In genomic region chr1:182573856-182574665, GRCm38 (mm10) we compare ENCODE assay signal across 11 mouse cellular contexts. TPM values are rescaled to one million over a fixed set of nuclear protein-coding genes. Genes with fewer than 3 reads are reported as not detected.
DNase-seq lines count a peak whose midpoint lies in the region; ATAC-seq and TF ChIP-seq lines count a peak whose summit lies in the region.
"Had no signal": no experiment of that assay in that cellular context is flagged by ENCODE, and none has a peak within 500 bp of the region (broad histone marks: within the 10 kb centered on the region; RNA-seq: fewer than 3 reads in every experiment).

No protein-coding gene starts in this region.

- no peak overlapping the region for H3K4me2 ChIP-seq in lung, embryonic 15.5 days
- 0 out of 2 replicates have a peak overlapping the region, but pooled peaks have one; percentile 18 for H3K4me2 ChIP-seq in forebrain, embryonic 11.5 days (ENCODE audit: low read depth, low read length, severe bottlenecking)
- H3K4me2 ChIP-seq in hindbrain, postnatal 0 days (ENCODE audit: low read depth, low read length) = no peak overlapping the region
- H3K4me2 ChIP-seq in neural tube, embryonic 11.5 days (ENCODE audit: low read depth) = no peak overlapping the region
- H3K4me2 ChIP-seq in heart, embryonic 12.5 days = no peak overlapping the region

- no peaks in the 10 kb centered on the region for H3K36me3 ChIP-seq in lung, embryonic 15.5 days
- H3K36me3 ChIP-seq in forebrain, embryonic 11.5 days (ENCODE audit: control insufficient read depth, insufficient read depth, low read length) = no peaks in the 10 kb centered on the region
- H3K36me3 ChIP-seq in hindbrain, postnatal 0 days (ENCODE audit: insufficient read depth, low read length) = no peaks in the 10 kb centered on the region
- H3K36me3 ChIP-seq in neural tube, embryonic 11.5 days (ENCODE audit: control insufficient read depth, insufficient read depth, low read length) = no peaks in the 10 kb centered on the region
- H3K36me3 ChIP-seq in heart, embryonic 12.5 days = no peaks in the 10 kb centered on the region

- H3K27me3 ChIP-seq in lung, embryonic 15.5 days = no peaks in the 10 kb centered on the region
- peaks cover 35% of the 10 kb centered on the region for H3K27me3 ChIP-seq in forebrain, embryonic 11.5 days (ENCODE audit: control insufficient read depth, insufficient read depth, low read length)
- no peaks in the 10 kb centered on the region for H3K27me3 ChIP-seq in hindbrain, postnatal 0 days (ENCODE audit: insufficient read depth, low read length)
- H3K27me3 ChIP-seq in neural tube, embryonic 11.5 days (ENCODE audit: control insufficient read depth, insufficient read depth, low read length) = no peaks in the 10 kb centered on the region
- H3K27me3 ChIP-seq in heart, embryonic 12.5 days (replicated peaks) = no peaks in the 10 kb centered on the region
- H3K27me3 ChIP-seq: Patski had no signal

- no peak for TF ChIP-seq CTCF in lung, adult 2 months (IDR thresholded peaks at IDR 0.05; ENCODE audit: insufficient read depth, low read length)
- TF ChIP-seq CTCF in hindbrain, postnatal 0 days (IDR thresholded peaks at IDR 0.05; ENCODE audit: low read depth) = no peak

- H3K9me3 ChIP-seq in lung, embryonic 15.5 days = no peaks in the 10 kb centered on the region
- no peaks in the 10 kb centered on the region for H3K9me3 ChIP-seq in forebrain, embryonic 11.5 days (ENCODE audit: control insufficient read depth, low read length)
- no peaks in the 10 kb centered on the region for H3K9me3 ChIP-seq in hindbrain, postnatal 0 days (ENCODE audit: low read length)
- no peaks in the 10 kb centered on the region for H3K9me3 ChIP-seq in neural tube, embryonic 11.5 days (ENCODE audit: control insufficient read depth, low read length)
- H3K9me3 ChIP-seq in heart, embryonic 12.5 days (replicated peaks) = no peaks in the 10 kb centered on the region

- DNase-seq in lung, adult 2 months = no peak
- DNase-seq in forebrain, embryonic 11.5 days (ENCODE audit: low spot score) = peak; percentile 80
- peak; percentile 50 for DNase-seq in hindbrain, postnatal 0 days (ENCODE audit: low spot score)
- peak; percentile 32 for DNase-seq in neural tube, embryonic 11.5 days (ENCODE audit: low spot score)
- no peak for DNase-seq in kidney, adult 8-10 months
- DNase-seq in adrenal gland, postnatal 25 days = no peak
- DNase-seq: liver had no signal

- H3K27ac ChIP-seq in lung, embryonic 15.5 days = 0 out of 2 replicates have a peak overlapping the region, but pooled peaks have one; percentile 25
- peak overlapping the region; percentile 63 for H3K27ac ChIP-seq in forebrain, embryonic 11.5 days (ENCODE audit: low read depth, low read length)
- peak overlapping the region; percentile 48; the same call in 1 of the 2 replicates for H3K27ac ChIP-seq in hindbrain, postnatal 0 days
- 0 out of 2 replicates have a peak overlapping the region, but pooled peaks have one; percentile 1 for H3K27ac ChIP-seq in neural tube, embryonic 11.5 days (ENCODE audit: low read depth, low read length)
- H3K27ac ChIP-seq in heart, embryonic 12.5 days (ENCODE audit: poor library complexity, severe bottlenecking) = no peak overlapping the region

- no peak overlapping the region for H3K4me3 ChIP-seq in lung, embryonic 15.5 days
- no peak overlapping the region for H3K4me3 ChIP-seq in lung, adult 2 months (replicated peaks; ENCODE audit: extremely low read depth, low read depth, low read length)
- no peak overlapping the region for H3K4me3 ChIP-seq in forebrain, embryonic 11.5 days (ENCODE audit: low read depth, low read length)
- H3K4me3 ChIP-seq in hindbrain, postnatal 0 days (ENCODE audit: low read length) = no peak overlapping the region
- no peak overlapping the region for H3K4me3 ChIP-seq in neural tube, embryonic 11.5 days (ENCODE audit: low read depth, low read length)
- H3K4me3 ChIP-seq in heart, embryonic 12.5 days = no peak overlapping the region

- no peak for TF ChIP-seq POLR2A in lung, adult 2 months (IDR thresholded peaks at IDR 0.05; ENCODE audit: borderline replicate concordance, extremely low read depth, low read depth, low read length)

- ATAC-seq in lung, embryonic 15.5 days (ENCODE audit: borderline replicate concordance, extremely low read depth, low FRiP score, low TSS enrichment) = no peak
- peak; percentile 87 for ATAC-seq in forebrain, embryonic 11.5 days (replicated peaks; ENCODE audit: low FRiP score)
- peak; percentile 77 for ATAC-seq in hindbrain, postnatal 0 days
- ATAC-seq in neural tube, embryonic 11.5 days (ENCODE audit: insufficient read depth, low FRiP score, low TSS enrichment) = peak; percentile 27; the same call in 1 of the 2 replicates
- no peak for ATAC-seq in heart, embryonic 12.5 days (ENCODE audit: insufficient number of reproducible peaks, low FRiP score)
- ATAC-seq: Patski had no signal

- H3K9ac ChIP-seq in lung, embryonic 15.5 days = no peak overlapping the region
- H3K9ac ChIP-seq in forebrain, embryonic 11.5 days (ENCODE audit: low read length) = no peak overlapping the region
- H3K9ac ChIP-seq in hindbrain, postnatal 0 days (replicated peaks; ENCODE audit: low read length) = no peak overlapping the region
- H3K9ac ChIP-seq in neural tube, embryonic 11.5 days (ENCODE audit: low read length) = no peak overlapping the region
- no peak overlapping the region for H3K9ac ChIP-seq in heart, embryonic 12.5 days

- peaks cover 21% of the 10 kb centered on the region for H3K4me1 ChIP-seq in lung, embryonic 15.5 days
- H3K4me1 ChIP-seq in lung, adult 2 months (ENCODE audit: control insufficient read depth, insufficient read depth, low read length) = no peaks in the 10 kb centered on the region; the same call in 1 of the 2 replicates
- peaks cover 8% of the 10 kb centered on the region; the same call in 1 of the 2 replicates for H3K4me1 ChIP-seq in forebrain, embryonic 11.5 days (replicated peaks; ENCODE audit: control insufficient read depth, insufficient read depth, low read length)
- H3K4me1 ChIP-seq in hindbrain, postnatal 0 days (ENCODE audit: insufficient read depth, low read length) = 0 out of 2 replicates have a peak, but pooled peaks cover 4% of the 10 kb centered on the region
- H3K4me1 ChIP-seq in neural tube, embryonic 11.5 days (ENCODE audit: control insufficient read depth, insufficient read depth, low read length) = peaks cover 7% of the 10 kb centered on the region; the same call in 1 of the 2 replicates
- peaks cover 19% of the 10 kb centered on the region for H3K4me1 ChIP-seq in heart, embryonic 12.5 days (replicated peaks)

- 28% methylated on average over 8 of the region's 8 CpGs for WGBS in lung, embryonic 15.5 days
- 37% methylated on average over 8 of the region's 8 CpGs for WGBS in lung, adult 2 months
- 7% methylated on average over 8 of the region's 8 CpGs for WGBS in forebrain, embryonic 11.5 days
- WGBS in hindbrain, postnatal 0 days = 16% methylated on average over 8 of the region's 8 CpGs
- WGBS in neural tube, embryonic 11.5 days = 13% methylated on average over 8 of the region's 8 CpGs
- WGBS in heart, embryonic 12.5 days = 30% methylated on average over 8 of the region's 8 CpGs

RNA-seq across cellular contexts. Expression of gene Capn8, which starts 9.3 kb away (rescaled TPM):
- 0.09 TPM in 1 of 2 replicates, not detected in the other for polyA plus RNA-seq in lung, embryonic 15.5 days (2015; fragmentation: Nextera tagmentation; extraction: Ambion mirVana)
- 0.26 TPM in 2 replicates for polyA plus RNA-seq in lung, adult 2 months (2012; rRNA removed)
- polyA plus RNA-seq in forebrain, embryonic 11.5 days (2014; fragmentation: Nextera tagmentation; extraction: Ambion mirVana) = 0.08 TPM in 1 of 2 replicates, not detected in the other
- total RNA-seq in hindbrain, postnatal 0 days (2014; rRNA removed) = not detected in 2 replicates
- polyA plus RNA-seq in hindbrain, postnatal 0 days (2015; fragmentation: Nextera tagmentation; extraction: Ambion mirVana) = not detected in 2 replicates
- not detected in 2 replicates for polyA plus RNA-seq in neural tube, embryonic 11.5 days (2014; fragmentation: Nextera tagmentation; extraction: Ambion mirVana)
- 0.30 TPM in 1 of 2 replicates, not detected in the other for total RNA-seq in adrenal gland, postnatal 25 days (2021)
- polyA plus RNA-seq in heart, embryonic 12.5 days (2016; fragmentation: Nextera tagmentation; extraction: Ambion mirVana) = not detected in 2 replicates
- polyA plus RNA-seq: heart, embryonic 14.5 days had no signal

RNA-seq across cellular contexts. Expression of gene Capn2, which starts 56.7 kb away (rescaled TPM):
- polyA plus RNA-seq in lung, embryonic 15.5 days (2015; fragmentation: Nextera tagmentation; extraction: Ambion mirVana) = 135 and 136 TPM in 2 replicates
- 69.0 and 71.5 TPM in 2 replicates for polyA plus RNA-seq in lung, adult 2 months (2012; rRNA removed)
- 90.8 and 91.6 TPM in 2 replicates for polyA plus RNA-seq in forebrain, embryonic 11.5 days (2014; fragmentation: Nextera tagmentation; extraction: Ambion mirVana)
- 79.7 and 87.2 TPM in 2 replicates for total RNA-seq in hindbrain, postnatal 0 days (2014; rRNA removed)
- 82.2 and 83.7 TPM in 2 replicates for polyA plus RNA-seq in hindbrain, postnatal 0 days (2015; fragmentation: Nextera tagmentation; extraction: Ambion mirVana)
- polyA plus RNA-seq in neural tube, embryonic 11.5 days (2014; fragmentation: Nextera tagmentation; extraction: Ambion mirVana) = 81.8 and 90.8 TPM in 2 replicates
- total RNA-seq in adrenal gland, postnatal 25 days (2021) = 52.1 and 56.2 TPM in 2 replicates
- 119 and 123 TPM in 2 replicates for polyA plus RNA-seq in heart, embryonic 12.5 days (2016; fragmentation: Nextera tagmentation; extraction: Ambion mirVana)

Comparison
In these comparisons a context has a peak if more than half of its experiments do, and no peak if none do; other contexts are left out.
1. ATAC-seq: peak in forebrain, embryonic 11.5 days (single experiment), hindbrain, postnatal 0 days (single experiment) and neural tube, embryonic 11.5 days (single experiment); none in lung, embryonic 15.5 days (single experiment) and heart, embryonic 12.5 days (single experiment).
2. DNase-seq: peak in forebrain, embryonic 11.5 days (single experiment), hindbrain, postnatal 0 days (single experiment) and neural tube, embryonic 11.5 days (single experiment); none in lung, adult 2 months (single experiment), kidney, adult 8-10 months (0 of 2) and adrenal gland, postnatal 25 days (single experiment).